Mouse (Mus musculus) liver, embryonic 14.5 days (tissue): ENCODE measurements around the gene Aoc2.

Experiments
- CTCF ChIP-seq: IDR thresholded peaks from 2 replicates; pipeline ENCODE4 v1.5.1; 2016; ENCODE audit warnings: antibody characterized with exemption, low read depth, control low read depth
- EP300 ChIP-seq: IDR thresholded peaks from 2 replicates; pipeline ENCODE4 v1.6.1; 2016; ENCODE audit warnings: antibody characterized with exemption, low read depth

- TF ChIP-seq CTCF (peak; percentile 98), EP300 (0 out of 2 replicates have a peak, but pooled peaks have one; percentile 2)
Measured at GRCm38 (mm10) chr11:101302004-101302798, 22.7 kb upstream of the Aoc2 start, which contains the start of gene Becn1.
